Mouse (Mus musculus): ENCODE measurements around the gene Mrps12.
A peak's percentile ranks its signal among the peaks of the same experiment; 100 is the strongest.

DNA sequence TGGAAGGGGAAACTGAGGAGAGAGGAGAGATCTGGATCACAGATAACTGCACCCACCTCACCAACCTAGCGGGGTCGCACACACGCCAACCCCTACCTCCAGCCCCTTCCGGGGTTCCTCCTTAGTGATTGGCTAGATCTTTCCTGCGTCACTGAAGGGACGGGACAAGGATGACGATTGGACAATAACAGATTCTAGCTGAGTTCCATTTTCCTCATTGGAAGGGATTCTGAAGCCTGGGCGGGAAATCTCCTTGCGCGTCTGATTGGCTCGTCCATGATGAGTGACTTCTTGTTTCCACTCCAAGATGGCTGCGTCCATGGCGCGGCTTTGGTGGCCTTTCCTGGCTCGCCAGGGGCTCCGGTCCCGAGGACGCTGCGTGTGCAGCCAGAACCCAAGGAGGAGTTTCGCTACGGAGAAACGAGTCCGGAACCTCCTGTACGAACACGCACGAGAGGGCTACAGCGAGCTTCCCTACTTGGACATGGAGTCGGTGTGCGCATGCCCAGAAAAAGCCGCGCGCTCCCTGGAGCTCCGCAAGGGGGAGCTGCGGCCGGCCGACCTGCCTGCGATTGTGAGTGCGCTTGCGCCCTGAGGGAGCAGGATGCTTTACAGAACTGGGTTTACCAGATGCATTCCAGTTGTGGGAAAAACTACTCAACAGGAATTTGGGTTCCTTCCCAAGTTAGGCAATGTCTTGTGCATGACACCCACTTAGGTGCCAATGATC, at the start of gene Mrps12, which contains the start of gene Sars2:
- TF ChIP-seq CTCF (IDR thresholded peaks at IDR 0.05; ENCODE audit: low read depth) (peak; percentile 96), EP300 (optimal IDR thresholded peaks at IDR 0.05) (no peak)

Data from stomach, postnatal 0 days (tissue).